Mouse (Mus musculus) heart, embryonic 16.5 days (tissue): Measurements from ENCODE around the gene Wnk2. TPM values are rescaled to one million over a fixed set of nuclear protein-coding genes. Genes with fewer than 3 reads are reported as not detected.

Experiments
- ATAC-seq: fragments of 200-750 bp; cut with Nextera tagmentation; replicated peaks from 2 replicates; pipeline ENCODE4 v1.8.0; 2017; ENCODE audit warnings: moderate number of reproducible peaks; ENCODE audit not compliant: insufficient read depth, low FRiP score; ENCODE audit errors: extremely low read depth
- H3K27ac ChIP-seq: fragments of 300-500 bp; sonication (generic); 2 replicates; pipeline ENCODE4 v1.5.1; 2014; ENCODE audit warnings: mild to moderate bottlenecking, low read length, control low read depth, moderate library complexity
- H3K27me3 ChIP-seq: fragments of 300-500 bp; sonication (generic); 2 replicates; pipeline ENCODE4 v1.6.1; 2014; ENCODE audit warnings: low read length, mixed read lengths; ENCODE audit not compliant: control insufficient read depth, insufficient read depth
- H3K36me3 ChIP-seq: fragments of 300-500 bp; sonication (generic); 2 replicates; pipeline ENCODE4 v1.6.1; 2014; ENCODE audit not compliant: control insufficient read depth, insufficient read depth
- H3K4me1 ChIP-seq: fragments of 300-500 bp; sonication (generic); 2 replicates; pipeline ENCODE4 v1.6.1; 2014; ENCODE audit warnings: low read length, mixed read lengths; ENCODE audit not compliant: control insufficient read depth, insufficient read depth
- H3K4me2 ChIP-seq: fragments of 300-500 bp; sonication (generic); 2 replicates; pipeline ENCODE4 v1.6.1; 2014; ENCODE audit warnings: low read depth, mild to moderate bottlenecking, control low read depth, low read length
- H3K4me3 ChIP-seq: fragments of 300-500 bp; sonication (generic); 2 replicates; pipeline ENCODE4 v1.5.1; 2014; ENCODE audit warnings: mild to moderate bottlenecking, control low read depth, low read length
- H3K9ac ChIP-seq: fragments of 300-500 bp; sonication (generic); 2 replicates; pipeline ENCODE4 v1.6.1; 2014; ENCODE audit warnings: low read length, control low read depth
- H3K9me3 ChIP-seq: fragments of 300-500 bp; sonication (generic); replicated peaks from 2 replicates; pipeline ENCODE4 v1.6.1; 2016; ENCODE audit warnings: low read length; ENCODE audit not compliant: control insufficient read depth
- WGBS: fragments of 180-500 bp; shearing (Covaris S2); extraction: QIAGEN DNeasy Blood & Tissue Kit; methylation state at CpG from one replicate; pipeline ENCODE4 v1.1.7; 2014; 5-methylcytosine and 5-hydroxymethylcytosine counted together
- polyA plus RNA-seq: library from polyadenylated mRNA; unstranded; fragments of >200 nt; fragmentation: Nextera tagmentation; extraction: Ambion mirVana; gene quantifications from 2 replicates; pipeline ENCODE4 v1.2.1, GENCODE M21; 2015

Gene Wnk2
- polyA plus RNA-seq, 1 experiment from 2014 or later = 1.8 TPM

GRCm38 (mm10) chr13:49036928-49037574, 110.8 kb downstream of the Wnk2 start:
- 0 out of 2 replicates have a peak overlapping the region, but pooled peaks have one; percentile 5 for H3K27ac ChIP-seq
- peaks cover 11% of the 10 kb centered on the region for H3K4me1 ChIP-seq
- H3K27me3 ChIP-seq = no peaks in the 10 kb centered on the region
- ATAC-seq = 0 out of 2 replicates have a peak, but pooled peaks have one; percentile 16
- no peaks in the 10 kb centered on the region for H3K9me3 ChIP-seq
- H3K9ac ChIP-seq = no peak overlapping the region
- H3K36me3 ChIP-seq = no peaks in the 10 kb centered on the region
- no peak overlapping the region for H3K4me3 ChIP-seq
- 44% methylated on average over 7 of the region's 7 CpGs for WGBS
- H3K4me2 ChIP-seq = no peak overlapping the region

DNA sequence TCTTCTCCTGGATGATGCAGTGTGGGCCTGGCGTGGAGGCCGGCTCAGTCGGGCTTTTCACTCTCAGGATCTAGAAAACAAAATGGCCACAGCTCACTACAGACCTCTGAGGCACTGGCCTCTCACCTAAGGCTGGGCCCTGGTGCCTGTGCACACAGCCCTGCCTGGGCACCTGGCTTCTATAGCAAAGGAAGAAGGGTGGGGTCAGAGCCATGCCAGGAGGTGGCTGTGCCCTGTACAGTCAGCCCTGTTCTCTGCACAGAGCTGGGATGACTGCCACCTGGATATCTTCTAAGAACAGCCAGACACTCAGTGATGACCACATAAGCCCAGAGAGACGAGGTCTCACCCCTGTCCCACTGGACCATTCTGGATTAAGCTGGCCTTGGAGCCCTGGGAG, 111.4 kb downstream of the Wnk2 start:
- no peaks in the 10 kb centered on the region for H3K27me3 ChIP-seq
- 80% methylated on average over 4 of the region's 4 CpGs for WGBS
- H3K4me1 ChIP-seq = peaks cover 11% of the 10 kb centered on the region
- H3K36me3 ChIP-seq = no peaks in the 10 kb centered on the region
- no peak overlapping the region for H3K9ac ChIP-seq
- ATAC-seq = no peak
- H3K9me3 ChIP-seq = peaks cover 3% of the 10 kb centered on the region
- H3K4me3 ChIP-seq = no peak overlapping the region
- no peak overlapping the region for H3K4me2 ChIP-seq
- no peak overlapping the region for H3K27ac ChIP-seq

DNA sequence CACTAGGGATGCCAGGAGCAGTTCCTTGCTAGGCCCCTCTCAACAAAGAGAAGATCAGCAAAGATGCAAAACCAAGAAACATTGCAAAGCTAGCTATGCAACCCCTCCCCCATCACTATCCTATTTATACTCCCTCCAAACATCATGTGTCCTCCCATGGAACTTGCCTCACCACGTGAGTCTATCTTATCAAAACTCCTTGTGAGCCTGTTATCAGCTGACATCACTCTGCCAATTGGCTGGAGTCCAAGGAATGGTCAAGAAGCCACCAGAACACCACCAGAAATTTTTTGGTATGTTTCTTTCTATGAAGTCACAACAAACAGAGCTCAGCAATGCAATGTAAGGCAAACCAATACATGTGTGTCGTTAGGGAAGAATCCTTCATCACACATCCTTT, 116.8 kb downstream of the Wnk2 start:
- H3K27ac ChIP-seq = no peak overlapping the region
- 52% methylated on average over 2 of the region's 2 CpGs for WGBS
- H3K4me1 ChIP-seq = peaks cover 10% of the 10 kb centered on the region; the same call in 1 of the 2 replicates
- peaks cover 8% of the 10 kb centered on the region for H3K9me3 ChIP-seq
- no peak for ATAC-seq
- H3K4me3 ChIP-seq = no peak overlapping the region
- H3K9ac ChIP-seq = no peak overlapping the region
- H3K4me2 ChIP-seq = no peak overlapping the region
- H3K36me3 ChIP-seq = no peaks in the 10 kb centered on the region
- no peaks in the 10 kb centered on the region for H3K27me3 ChIP-seq

- Histone ChIP-seq H3K27me3 (no peaks in the 10 kb centered on the region), H3K9ac (no peak overlapping the region), H3K9me3 (peaks cover 8% of the 10 kb centered on the region), H3K4me3 (no peak overlapping the region), H3K4me1 (peaks cover 15% of the 10 kb centered on the region; the same call in 1 of the 2 replicates), H3K36me3 (no peaks in the 10 kb centered on the region), H3K27ac (0 out of 2 replicates have a peak overlapping the region, but pooled peaks have one; percentile 14), H3K4me2 (no peak overlapping the region)
- WGBS = 54% methylated on average over 8 of the region's 8 CpGs
- no peak for ATAC-seq
Measured at GRCm38 (mm10) chr13:49028757-49029539, 118.9 kb downstream of the Wnk2 start.

DNA sequence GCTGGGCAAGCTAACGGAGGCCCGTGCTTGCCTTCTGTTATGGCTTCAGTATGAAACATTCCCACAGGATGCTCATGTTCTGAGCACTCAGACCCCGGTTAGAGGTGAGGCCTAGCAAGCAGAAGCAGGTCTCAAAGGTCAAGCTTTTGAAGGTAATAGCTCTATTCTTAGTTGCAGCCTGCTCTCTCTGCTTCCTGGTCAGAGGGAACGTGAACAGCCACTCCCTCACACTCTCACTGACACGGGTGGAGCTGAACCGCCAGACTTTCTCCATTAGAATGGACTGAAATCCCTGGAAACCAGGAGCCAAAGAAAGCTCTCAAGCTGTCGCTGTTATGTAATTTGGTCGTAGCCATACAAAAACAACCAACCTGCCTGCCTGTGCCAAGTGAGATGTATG, 120.8 kb downstream of the Wnk2 start:
- H3K36me3 ChIP-seq = no peaks in the 10 kb centered on the region
- ATAC-seq = no peak
- H3K4me3 ChIP-seq = no peak overlapping the region
- H3K9me3 ChIP-seq = peaks cover 8% of the 10 kb centered on the region
- H3K27ac ChIP-seq = no peak overlapping the region
- WGBS = 80% methylated on average over 8 of the region's 8 CpGs
- H3K9ac ChIP-seq = no peak overlapping the region
- H3K4me1 ChIP-seq = peaks cover 15% of the 10 kb centered on the region; the same call in 1 of the 2 replicates
- H3K4me2 ChIP-seq = no peak overlapping the region
- no peaks in the 10 kb centered on the region for H3K27me3 ChIP-seq

DNA sequence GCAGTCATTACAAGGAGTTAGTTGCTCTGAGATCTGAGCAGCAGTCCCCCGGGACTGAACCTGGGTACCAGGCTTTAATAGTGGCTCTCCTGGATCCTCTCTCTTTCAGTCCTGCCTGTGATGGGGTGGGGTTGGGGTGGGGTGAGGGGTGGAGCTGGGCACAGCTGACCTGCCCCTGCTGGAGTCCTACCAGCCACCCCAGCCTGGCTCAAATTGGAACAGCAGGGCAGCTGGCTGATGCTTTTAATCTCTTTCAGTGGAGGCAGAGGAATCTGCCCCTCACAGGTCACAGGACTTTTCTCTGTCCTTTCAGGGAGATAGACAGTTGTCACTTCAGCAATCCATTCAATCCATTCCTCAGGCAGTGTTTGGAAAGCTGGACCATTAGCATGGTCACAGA, 122.3 kb downstream of the Wnk2 start:
- 32% methylated on average over 1 of the region's 1 CpGs for WGBS
- no peak for ATAC-seq
- peaks cover 15% of the 10 kb centered on the region; the same call in 1 of the 2 replicates for H3K4me1 ChIP-seq
- H3K27me3 ChIP-seq = no peaks in the 10 kb centered on the region
- H3K9me3 ChIP-seq = no peaks in the 10 kb centered on the region; the same call in 1 of the 2 replicates
- H3K4me3 ChIP-seq = no peak overlapping the region
- no peak overlapping the region for H3K4me2 ChIP-seq
- H3K27ac ChIP-seq = no peak overlapping the region
- H3K36me3 ChIP-seq = no peaks in the 10 kb centered on the region
- H3K9ac ChIP-seq = no peak overlapping the region

DNA sequence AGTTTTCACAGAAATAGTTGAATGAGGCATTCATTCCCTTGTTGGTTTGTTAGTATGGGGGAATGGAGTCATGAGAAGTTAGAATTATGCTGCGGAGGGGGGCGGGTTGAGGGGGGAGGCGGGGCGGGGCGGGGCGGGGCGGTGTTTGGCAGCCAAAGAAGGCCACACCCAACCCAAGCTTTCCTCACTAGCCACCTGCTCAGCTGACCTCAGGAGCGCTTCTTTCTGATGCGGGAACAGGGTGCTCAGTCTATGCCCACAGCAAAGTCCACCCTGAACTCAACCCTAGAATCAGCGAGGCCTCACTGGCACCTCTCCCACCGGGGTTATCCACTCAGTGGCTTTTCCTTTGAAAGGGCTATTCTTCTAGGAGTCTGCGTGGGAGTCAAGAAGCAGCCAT, 123.1 kb downstream of the Wnk2 start:
- H3K27me3 ChIP-seq = no peaks in the 10 kb centered on the region
- no peaks in the 10 kb centered on the region; the same call in 1 of the 2 replicates for H3K9me3 ChIP-seq
- no peak overlapping the region for H3K9ac ChIP-seq
- H3K4me3 ChIP-seq = no peak overlapping the region
- no peak overlapping the region for H3K27ac ChIP-seq
- H3K36me3 ChIP-seq = no peaks in the 10 kb centered on the region
- 19% methylated on average over 12 of the region's 12 CpGs for WGBS
- peaks cover 18% of the 10 kb centered on the region for H3K4me1 ChIP-seq
- no peak for ATAC-seq
- no peak overlapping the region; the same call in 1 of the 2 replicates for H3K4me2 ChIP-seq

- Histone ChIP-seq H3K9me3 (peaks cover 7% of the 10 kb centered on the region), H3K4me2 (no peak overlapping the region), H3K27me3 (no peaks in the 10 kb centered on the region), H3K4me3 (no peak overlapping the region), H3K27ac (no peak overlapping the region), H3K9ac (no peak overlapping the region), H3K36me3 (no peaks in the 10 kb centered on the region), H3K4me1 (peaks cover 8% of the 10 kb centered on the region; the same call in 1 of the 2 replicates)
- no peak for ATAC-seq
- WGBS = 67% methylated on average over 3 of the region's 3 CpGs
Measured at GRCm38 (mm10) chr13:49021693-49022092, 126.1 kb downstream of the Wnk2 start.

DNA sequence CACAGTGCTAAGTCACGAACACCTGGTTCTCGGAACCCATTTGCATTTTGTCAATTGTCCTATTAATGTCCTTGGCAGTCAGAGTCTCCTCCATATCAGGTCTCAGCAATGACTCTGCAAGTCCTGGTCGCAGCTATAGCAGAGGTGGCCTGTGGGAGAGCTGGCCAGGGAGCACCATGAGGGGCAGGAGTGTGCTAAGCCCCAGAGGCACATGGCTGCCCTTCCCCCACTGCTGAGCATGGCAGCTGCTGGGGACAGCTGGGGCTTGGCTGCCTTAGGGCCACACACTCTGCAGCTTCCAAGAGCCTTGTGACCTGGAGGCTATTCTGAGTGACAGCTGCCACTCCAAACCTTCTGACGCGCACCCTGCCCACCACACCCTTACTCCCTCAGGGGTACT, 127.7 kb downstream of the Wnk2 start:
- Histone ChIP-seq H3K4me2 (no peak overlapping the region), H3K4me3 (no peak overlapping the region), H3K36me3 (no peaks in the 10 kb centered on the region), H3K4me1 (peaks cover 16% of the 10 kb centered on the region), H3K9ac (no peak overlapping the region), H3K27ac (no peak overlapping the region), H3K27me3 (no peaks in the 10 kb centered on the region), H3K9me3 (peaks cover 7% of the 10 kb centered on the region)
- 0 out of 2 replicates have a peak, but pooled peaks have one; percentile 37 for ATAC-seq
- WGBS = 57% methylated on average over 5 of the region's 5 CpGs
